Mouse (Mus musculus): Measurements from ENCODE around the gene Slc15a2. TPM values are rescaled to one million over a fixed set of nuclear protein-coding genes. Genes with fewer than 3 reads are reported as not detected.

Slc15a2 gene
- polyA plus RNA-seq, 1 experiment from 2014 or later: 6.6 TPM

GRCm38 (mm10) chr16:36710794-36711193 lies 74.0 kb downstream of the Slc15a2 start:
- H3K9me3 ChIP-seq: no peaks in the 10 kb centered on the region
- no peaks in the 10 kb centered on the region for H3K27me3 ChIP-seq (replicated peaks)
- H3K36me3 ChIP-seq: no peaks in the 10 kb centered on the region
- WGBS: 96% methylated on average over 2 of the region's 2 CpGs
- no peak for ATAC-seq
- H3K9ac ChIP-seq: no peak overlapping the region
- H3K4me2 ChIP-seq (replicated peaks): no peak overlapping the region
- H3K4me1 ChIP-seq (replicated peaks): no peaks in the 10 kb centered on the region
- no peak overlapping the region for H3K4me3 ChIP-seq (replicated peaks)
- H3K27ac ChIP-seq: no peak overlapping the region

DNA sequence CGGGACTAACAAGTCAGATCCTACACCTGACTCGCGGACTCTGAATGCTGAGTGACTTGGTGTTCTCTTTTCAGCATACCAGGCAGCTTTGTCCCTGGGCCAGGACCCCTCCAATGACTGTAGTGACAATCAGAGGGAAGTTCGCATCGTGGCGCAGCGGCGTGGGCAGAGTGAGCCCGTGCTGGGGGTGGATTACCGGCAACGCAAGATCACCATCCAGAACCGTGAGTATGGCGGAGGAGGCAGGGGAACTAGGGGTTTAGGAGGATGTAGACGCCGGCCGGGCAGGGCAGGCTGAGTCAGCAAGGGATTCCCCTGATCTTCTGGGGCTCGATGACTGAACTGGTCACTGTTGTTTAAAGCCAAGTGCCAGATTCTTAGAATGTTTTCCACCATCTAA lies 75.4 kb downstream of the Slc15a2 start:
- Histone ChIP-seq H3K4me2 (replicated peaks) (no peak overlapping the region), H3K27ac (no peak overlapping the region), H3K27me3 (replicated peaks) (no peaks in the 10 kb centered on the region), H3K4me1 (replicated peaks) (no peaks in the 10 kb centered on the region), H3K9ac (no peak overlapping the region), H3K9me3 (no peaks in the 10 kb centered on the region), H3K36me3 (no peaks in the 10 kb centered on the region), H3K4me3 (replicated peaks) (no peak overlapping the region)
- 95% methylated on average over 17 of the region's 17 CpGs for WGBS
- no peak for ATAC-seq

- Histone ChIP-seq H3K4me3 (replicated peaks) (no peak overlapping the region), H3K9me3 (no peaks in the 10 kb centered on the region), H3K27me3 (replicated peaks) (no peaks in the 10 kb centered on the region), H3K36me3 (no peaks in the 10 kb centered on the region), H3K9ac (no peak overlapping the region), H3K4me1 (replicated peaks) (no peaks in the 10 kb centered on the region), H3K4me2 (replicated peaks) (no peak overlapping the region), H3K27ac (no peak overlapping the region)
- 71% methylated on average over 7 of the region's 7 CpGs for WGBS
- no peak for ATAC-seq
Measured at GRCm38 (mm10) chr16:36708751-36709150, 76.0 kb downstream of the Slc15a2 start.

DNA sequence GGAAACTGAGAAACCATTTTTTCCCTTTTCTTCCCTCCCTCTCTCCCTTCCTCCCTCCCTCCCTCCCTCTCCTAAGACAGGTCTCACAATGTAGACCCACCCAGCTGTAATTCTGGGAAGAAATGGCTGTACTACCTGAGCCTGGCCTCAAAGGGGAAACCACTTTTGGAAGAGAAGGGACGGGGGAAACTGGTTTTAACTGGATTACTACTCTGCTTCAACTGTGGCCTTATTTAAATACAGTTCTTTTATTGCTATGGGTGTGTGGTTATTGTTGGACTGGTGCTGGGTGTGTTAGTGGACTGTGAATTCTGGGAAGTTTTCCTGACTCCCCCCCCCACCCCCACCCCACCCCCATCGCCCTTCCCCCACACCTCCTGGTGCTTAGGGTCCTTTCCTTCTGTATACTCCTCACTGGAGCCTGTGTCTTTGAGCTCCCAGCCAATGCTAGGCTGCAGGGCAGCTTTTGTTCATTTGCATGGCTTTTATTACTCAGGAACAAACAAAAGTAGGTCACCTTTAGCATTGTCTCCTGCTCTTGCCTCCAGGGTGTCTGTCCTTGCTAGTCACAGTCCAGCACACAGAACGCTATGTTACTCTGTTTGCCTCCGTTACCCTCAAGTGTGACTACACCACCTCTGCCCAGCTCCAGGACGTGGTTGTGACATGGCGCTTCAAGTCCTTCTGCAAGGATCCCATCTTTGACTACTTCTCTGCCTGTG lies 76.9 kb downstream of the Slc15a2 start:
- ATAC-seq: peak; percentile 91
- H3K4me2 ChIP-seq (replicated peaks): no peak overlapping the region
- no peaks in the 10 kb centered on the region for H3K4me1 ChIP-seq (replicated peaks)
- WGBS: 54% methylated on average over 6 of the region's 6 CpGs
- no peaks in the 10 kb centered on the region for H3K27me3 ChIP-seq (replicated peaks)
- peak overlapping the region; percentile 11; the same call in 1 of the 2 replicates for H3K27ac ChIP-seq
- H3K36me3 ChIP-seq: no peaks in the 10 kb centered on the region
- H3K4me3 ChIP-seq (replicated peaks): no peak overlapping the region
- no peaks in the 10 kb centered on the region for H3K9me3 ChIP-seq
- no peak overlapping the region for H3K9ac ChIP-seq

DNA sequence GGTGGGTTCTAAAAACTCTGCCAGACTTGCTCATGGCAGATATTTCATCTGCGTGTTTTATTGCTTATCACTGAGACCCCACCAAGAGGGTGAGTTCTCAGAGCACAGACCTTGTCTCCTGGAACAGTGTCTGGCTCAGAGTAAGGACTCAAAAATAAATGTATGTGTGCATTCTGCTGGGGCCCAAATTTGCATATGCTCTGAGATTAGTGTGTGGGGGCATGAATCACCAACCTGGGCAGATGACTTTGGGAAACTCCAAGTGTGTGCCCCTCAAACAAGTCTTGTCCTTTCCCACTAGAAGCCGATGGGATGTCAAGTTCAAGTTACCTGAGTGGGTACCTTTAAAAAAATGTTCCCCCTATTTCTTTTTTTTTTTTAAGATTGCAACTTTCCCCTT lies 84.3 kb downstream of the Slc15a2 start:
- no peak overlapping the region for H3K4me2 ChIP-seq (replicated peaks)

More for the DNA sequence above, 84.3 kb downstream of the Slc15a2 start:
- Histone ChIP-seq H3K9ac (no peak overlapping the region), H3K27ac (no peak overlapping the region), H3K4me1 (replicated peaks) (no peaks in the 10 kb centered on the region), H3K27me3 (replicated peaks) (no peaks in the 10 kb centered on the region), H3K36me3 (no peaks in the 10 kb centered on the region), H3K4me3 (replicated peaks) (no peak overlapping the region), H3K9me3 (no peaks in the 10 kb centered on the region)
- 84% methylated on average over 2 of the region's 2 CpGs for WGBS
- no peak for ATAC-seq

Other genes with a start within 250 kb of the Slc15a2 start
- gene Casr, start 222.8 kb downstream of the Slc15a2 start, polyA plus RNA-seq (2015; fragmentation: Nextera tagmentation; extraction: Ambion mirVana): 0.06 and 0.10 TPM in 2 replicates
- gene Cd86, start 118.9 kb downstream of the Slc15a2 start, polyA plus RNA-seq (2015; fragmentation: Nextera tagmentation; extraction: Ambion mirVana): 2.4 TPM in 2 replicates
- 6.6 and 7.3 TPM in 2 replicates for gene Ildr1, start 91.0 kb downstream of the Slc15a2 start, polyA plus RNA-seq (2015; fragmentation: Nextera tagmentation; extraction: Ambion mirVana)
- gene Iqcb1, start 43.4 kb upstream of the Slc15a2 start, polyA plus RNA-seq (2015; fragmentation: Nextera tagmentation; extraction: Ambion mirVana): 25.1 and 27.2 TPM in 2 replicates
- 1.8 and 2.2 TPM in 2 replicates for gene Eaf2, start 90.0 kb upstream of the Slc15a2 start, polyA plus RNA-seq (2015; fragmentation: Nextera tagmentation; extraction: Ambion mirVana)
- gene Golgb1, start 90.2 kb upstream of the Slc15a2 start, polyA plus RNA-seq (2015; fragmentation: Nextera tagmentation; extraction: Ambion mirVana): 91.4 and 93.4 TPM in 2 replicates
- gene Hcls1, start 150.0 kb upstream of the Slc15a2 start, polyA plus RNA-seq (2015; fragmentation: Nextera tagmentation; extraction: Ambion mirVana): 10.7 and 12.7 TPM in 2 replicates
- gene Fbxo40, start 205.5 kb upstream of the Slc15a2 start, polyA plus RNA-seq (2015; fragmentation: Nextera tagmentation; extraction: Ambion mirVana): not detected in 2 replicates
- 5.3 and 6.3 TPM in 2 replicates for gene Polq, start 226.8 kb upstream of the Slc15a2 start, polyA plus RNA-seq (2015; fragmentation: Nextera tagmentation; extraction: Ambion mirVana)